Mouse (Mus musculus) stomach, embryonic 16.5 days (tissue): ENCODE measurements around the gene Nupl1. TPM values are rescaled to one million over a fixed set of nuclear protein-coding genes. Genes with fewer than 3 reads are reported as not detected.

Experiments used
- ATAC-seq: fragments of 200-750 bp; cut with Nextera tagmentation; 2 replicates; pipeline ENCODE4 v1.8.0; 2017; ENCODE audit warnings: moderate number of reproducible peaks, moderate TSS enrichment; ENCODE audit not compliant: insufficient read depth, low FRiP score
- H3K27ac ChIP-seq: fragments of 300-500 bp; sonication (generic); 2 replicates; pipeline ENCODE4 v1.5.1; 2014; ENCODE audit warnings: low read length
- H3K27me3 ChIP-seq: fragments of 300-500 bp; sonication (generic); 2 replicates; pipeline ENCODE4 v1.6.1; 2014; ENCODE audit warnings: low read length, control low read depth, mixed read lengths; ENCODE audit not compliant: control insufficient read depth, insufficient read depth
- H3K36me3 ChIP-seq: fragments of 300-500 bp; sonication (generic); 2 replicates; pipeline ENCODE4 v1.6.1; 2014; ENCODE audit warnings: low read length; ENCODE audit not compliant: control insufficient read depth, insufficient read depth
- H3K4me1 ChIP-seq: fragments of 300-500 bp; sonication (generic); 2 replicates; pipeline ENCODE4 v1.6.1; 2014; ENCODE audit warnings: low read length, control low read depth, mixed read lengths; ENCODE audit not compliant: control insufficient read depth, insufficient read depth
- H3K4me2 ChIP-seq: fragments of 300-500 bp; sonication (generic); 2 replicates; pipeline ENCODE4 v1.6.1; 2014; ENCODE audit warnings: low read depth, low read length, mixed read lengths
- H3K4me3 ChIP-seq: fragments of 300-500 bp; sonication (generic); replicated peaks from 2 replicates; pipeline ENCODE4 v1.5.1; 2014; ENCODE audit warnings: mild to moderate bottlenecking, low read length
- H3K9ac ChIP-seq: fragments of 300-500 bp; sonication (generic); 2 replicates; pipeline ENCODE4 v1.6.1; 2014; ENCODE audit warnings: low read length
- H3K9me3 ChIP-seq: fragments of 300-500 bp; sonication (generic); replicated peaks from 2 replicates; pipeline ENCODE4 v1.6.1; 2016; ENCODE audit warnings: low read length, control low read depth; ENCODE audit not compliant: control insufficient read depth
- WGBS: fragments of 180-500 bp; shearing (Covaris S2); extraction: QIAGEN DNeasy Blood & Tissue Kit; methylation state at CpG from one replicate; pipeline ENCODE4 v1.1.7; 2014; 5-methylcytosine and 5-hydroxymethylcytosine counted together
- microRNA counts: library from miRNA; unstranded; fragments of <30 nt; microRNA quantifications from one replicate; lab custom pipeline; 2016
- microRNA-seq: library from miRNA; unstranded; fragments of <30 nt; microRNA quantifications from one replicate; pipeline ENCODE4, GENCODE M21; 2016
- polyA plus RNA-seq: library from polyadenylated mRNA; unstranded; fragments of >200 nt; fragmentation: Nextera tagmentation; extraction: Ambion mirVana; gene quantifications from 2 replicates; pipeline ENCODE4 v1.2.1, GENCODE M21; 2015

Gene Nupl1
- polyA plus RNA-seq, 1 experiment from 2014 or later: 0.08 TPM

GRCm38 (mm10) chr14:60143234-60143633 is 108.0 kb downstream of the Nupl1 start:
- no peak overlapping the region for H3K4me3 ChIP-seq
- H3K9me3 ChIP-seq: no peaks in the 10 kb centered on the region
- no peak overlapping the region for H3K27ac ChIP-seq
- H3K4me2 ChIP-seq: no peak overlapping the region
- H3K9ac ChIP-seq: no peak overlapping the region
- WGBS: 81% methylated on average over 10 of the region's 10 CpGs
- no peak for ATAC-seq
- H3K27me3 ChIP-seq: no peaks in the 10 kb centered on the region
- no peaks in the 10 kb centered on the region for H3K36me3 ChIP-seq
- no peaks in the 10 kb centered on the region for H3K4me1 ChIP-seq

GRCm38 (mm10) chr14:60138339-60138738 is 112.9 kb downstream of the Nupl1 start:
- Histone ChIP-seq H3K9ac (no peak overlapping the region), H3K4me3 (no peak overlapping the region), H3K27me3 (no peaks in the 10 kb centered on the region), H3K4me1 (no peaks in the 10 kb centered on the region), H3K4me2 (no peak overlapping the region), H3K9me3 (no peaks in the 10 kb centered on the region), H3K36me3 (no peaks in the 10 kb centered on the region), H3K27ac (no peak overlapping the region)
- 90% methylated on average over 3 of the region's 4 CpGs for WGBS
- ATAC-seq: no peak

- WGBS: 75% methylated on average over 6 of the region's 6 CpGs
Observed at GRCm38 (mm10) chr14:60137812-60138211, 113.4 kb downstream of the Nupl1 start.

GRCm38 (mm10) chr14:60135801-60136200 is 115.4 kb downstream of the Nupl1 start:
- no peaks in the 10 kb centered on the region for H3K4me1 ChIP-seq
- no peaks in the 10 kb centered on the region for H3K9me3 ChIP-seq
- H3K9ac ChIP-seq: no peak overlapping the region
- 89% methylated on average over 4 of the region's 4 CpGs for WGBS
- no peak overlapping the region for H3K27ac ChIP-seq
- H3K36me3 ChIP-seq: no peaks in the 10 kb centered on the region
- no peak overlapping the region for H3K4me2 ChIP-seq
- no peak overlapping the region for H3K4me3 ChIP-seq
- H3K27me3 ChIP-seq: no peaks in the 10 kb centered on the region
- ATAC-seq: no peak

More at GRCm38 (mm10) chr14:60137812-60138211, 113.4 kb downstream of the Nupl1 start:
- Histone ChIP-seq H3K27ac (no peak overlapping the region), H3K4me2 (no peak overlapping the region), H3K9me3 (no peaks in the 10 kb centered on the region), H3K4me1 (no peaks in the 10 kb centered on the region), H3K36me3 (no peaks in the 10 kb centered on the region), H3K9ac (no peak overlapping the region), H3K27me3 (no peaks in the 10 kb centered on the region), H3K4me3 (no peak overlapping the region)
- no peak for ATAC-seq

- H3K27ac ChIP-seq: no peak overlapping the region
- H3K9me3 ChIP-seq: no peaks in the 10 kb centered on the region
- no peak for ATAC-seq
- no peaks in the 10 kb centered on the region for H3K4me1 ChIP-seq
- no peaks in the 10 kb centered on the region for H3K27me3 ChIP-seq
- no peak overlapping the region for H3K9ac ChIP-seq
- no peak overlapping the region for H3K4me3 ChIP-seq
- H3K36me3 ChIP-seq: no peaks in the 10 kb centered on the region
- 68% methylated on average over 9 of the region's 9 CpGs for WGBS
- no peak overlapping the region for H3K4me2 ChIP-seq
Observed at GRCm38 (mm10) chr14:60134720-60135119, 116.5 kb downstream of the Nupl1 start.

MicroRNAs within 50 kb of the gene (microRNA counts, 519-probe panel; counts per million panel counts)
- not detected for microRNA mmu-miR-719 (lab: Ali Mortazavi, UCI)

Small RNA genes lying within 50 kb of the gene (microRNA-seq; reads per million reads assigned to microRNA genes)
- not detected for gene Mir719

Other genes starting within 250 kb of the Nupl1 start
- gene Atp8a2, start 54.3 kb downstream of the Nupl1 start, polyA plus RNA-seq: 5.2 and 5.4 TPM in 2 replicates
- 49.1 and 50.5 TPM in 2 replicates for gene Gm49336, start 76 bp upstream of the Nupl1 start, polyA plus RNA-seq
- 40.9 and 46.5 TPM in 2 replicates for gene Mtmr6, start 13.8 kb upstream of the Nupl1 start, polyA plus RNA-seq
- gene Amer2, start 121.8 kb upstream of the Nupl1 start, polyA plus RNA-seq: 0.39 and 0.84 TPM in 2 replicates